Mouse (Mus musculus) liver, embryonic 14.5 days (tissue): ENCODE data around the gene Sh3d19.

ENCODE experiments used
- CTCF ChIP-seq: IDR thresholded peaks from 2 replicates; pipeline ENCODE4 v1.5.1; 2016; ENCODE audit warnings: antibody characterized with exemption, low read depth, control low read depth
- EP300 ChIP-seq: IDR thresholded peaks from 2 replicates; pipeline ENCODE4 v1.6.1; 2016; ENCODE audit warnings: antibody characterized with exemption, low read depth

DNA sequence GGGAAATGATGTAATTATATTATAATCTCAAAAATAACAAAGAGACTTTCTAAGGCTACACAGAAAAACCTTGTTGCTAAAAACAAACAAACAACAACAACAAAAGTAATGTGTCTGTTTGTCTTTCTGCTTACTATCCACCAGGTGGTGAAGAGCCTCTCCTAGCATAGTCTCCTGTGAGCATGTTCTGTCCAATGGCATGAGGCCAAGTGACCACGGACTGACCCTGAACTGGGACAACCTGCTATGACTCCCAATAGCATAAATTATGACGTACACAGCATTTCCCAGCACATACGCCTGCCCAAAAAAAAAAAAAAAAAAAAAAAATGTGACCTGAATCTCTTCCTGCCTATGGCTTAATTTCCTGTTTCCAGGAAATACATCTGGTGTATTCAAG is 48.6 kb upstream of the Sh3d19 start:
- TF ChIP-seq CTCF (no peak), EP300 (no peak)
